Mouse (Mus musculus): ENCODE data around the gene Dnm3. TPM values are rescaled to one million over a fixed set of nuclear protein-coding genes. Genes with fewer than 3 reads are reported as not detected.

Dnm3 gene
- polyA plus RNA-seq, 1 experiment, result not detected

DNA sequence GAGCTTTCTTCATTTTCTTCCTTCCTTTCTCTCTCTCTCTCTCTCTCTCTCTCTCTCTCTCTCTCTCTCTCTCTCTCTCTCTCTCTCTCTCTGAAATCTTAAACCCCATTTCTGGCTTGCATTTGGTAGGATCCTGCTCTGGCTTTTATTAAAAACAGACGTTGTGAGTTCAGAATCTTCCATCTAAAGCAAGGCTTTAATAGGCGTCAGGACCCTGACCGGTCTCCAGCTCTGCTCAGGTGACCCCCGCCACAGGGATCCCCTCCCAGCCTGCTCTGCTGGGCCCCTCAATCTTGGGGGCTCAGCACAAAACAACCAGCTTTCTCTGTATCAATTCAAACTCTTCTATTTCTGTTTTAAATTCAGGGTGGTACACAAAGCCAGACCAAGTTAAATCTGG is 469.6 kb downstream of the Dnm3 start:
- 84% methylated on average over 4 of the region's 4 CpGs for WGBS
- Histone ChIP-seq H3K4me3 (ENCODE audit: insufficient read depth, low read depth, low read length) (no peak overlapping the region), H3K27ac (ENCODE audit: insufficient read depth, low read depth, low read length) (no peak overlapping the region), H3K4me1 (ENCODE audit: control insufficient read depth, insufficient read depth, low read length) (no peaks in the 10 kb centered on the region)
- TF ChIP-seq CTCF (IDR thresholded peaks at IDR 0.05; ENCODE audit: insufficient read depth, low read depth, low read length) (no peak), POLR2A (IDR thresholded peaks at IDR 0.05; ENCODE audit: insufficient read depth, low read depth, low read length) (no peak)

DNA sequence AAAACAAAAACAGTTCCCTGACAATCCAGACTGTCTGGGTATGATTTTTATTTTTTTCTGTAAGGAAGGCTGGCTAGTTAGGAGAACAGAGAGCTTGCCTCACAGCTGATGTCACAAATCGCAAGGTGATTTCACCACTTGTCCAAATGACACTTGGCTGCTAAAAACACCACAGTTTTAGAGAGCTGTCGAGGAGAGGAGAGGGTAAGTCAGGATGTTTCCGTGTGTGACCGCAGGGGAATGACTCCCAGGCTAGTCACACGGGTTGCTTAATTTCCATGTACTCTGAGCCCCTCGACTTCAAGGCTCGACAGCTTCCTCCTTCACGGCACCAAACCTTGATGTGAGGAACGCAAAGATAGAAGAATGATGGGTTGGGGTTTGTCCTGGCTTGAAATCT is 471.7 kb downstream of the Dnm3 start:
- TF ChIP-seq POLR2A (IDR thresholded peaks at IDR 0.05; ENCODE audit: insufficient read depth, low read depth, low read length) (no peak), CTCF (IDR thresholded peaks at IDR 0.05; ENCODE audit: insufficient read depth, low read depth, low read length) (no peak)
- Histone ChIP-seq H3K27ac (ENCODE audit: insufficient read depth, low read depth, low read length) (no peak overlapping the region), H3K4me1 (ENCODE audit: control insufficient read depth, insufficient read depth, low read length) (no peaks in the 10 kb centered on the region), H3K4me3 (ENCODE audit: insufficient read depth, low read depth, low read length) (no peak overlapping the region)
- WGBS, result 91% methylated on average over 9 of the region's 9 CpGs

DNA sequence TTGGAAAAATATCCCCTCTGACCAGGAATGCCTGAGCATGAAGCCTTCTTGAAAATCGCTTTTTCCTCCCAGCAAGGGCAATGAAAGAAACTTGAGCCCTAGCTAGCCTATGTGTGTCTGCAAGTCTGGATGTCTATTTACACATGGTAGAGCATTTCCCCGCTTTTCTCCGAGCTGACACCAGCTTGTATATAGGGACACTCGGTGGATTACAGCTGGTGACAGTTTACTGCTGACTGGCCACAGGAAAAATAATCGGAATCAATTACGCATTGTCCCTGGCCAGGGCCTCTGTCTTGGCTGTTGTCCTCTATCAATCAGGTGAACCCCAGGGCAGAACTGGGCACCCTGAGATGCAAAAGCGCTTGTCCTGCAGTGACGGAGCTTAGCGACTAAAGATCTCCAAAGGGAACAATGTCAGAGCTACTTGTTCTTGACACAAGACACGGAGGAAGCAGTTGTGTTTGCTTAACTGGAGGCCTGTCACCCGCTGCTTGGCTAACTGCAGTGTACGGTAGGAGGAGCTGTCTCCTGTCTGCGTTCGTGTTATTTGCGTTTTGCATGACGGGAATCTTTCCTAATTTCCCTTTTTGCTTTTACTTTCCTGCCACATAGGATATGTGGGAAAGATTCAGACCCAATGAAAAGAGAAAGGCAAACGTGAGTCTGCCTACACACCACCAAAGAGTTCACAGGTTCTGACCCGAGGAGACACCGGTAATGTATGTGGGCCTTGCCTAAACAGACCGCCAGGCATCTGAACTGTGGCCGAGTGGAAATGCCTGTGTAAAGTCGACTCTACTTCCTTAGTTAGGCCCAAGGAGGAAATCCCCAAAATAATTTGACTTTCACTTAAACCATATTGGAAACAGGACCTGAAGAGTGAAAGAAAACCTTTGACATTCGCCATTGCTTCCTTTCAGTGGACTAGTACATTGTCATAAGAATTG is 472.7 kb downstream of the Dnm3 start:
- Histone ChIP-seq H3K27ac (ENCODE audit: insufficient read depth, low read depth, low read length) (no peak overlapping the region), H3K4me3 (ENCODE audit: insufficient read depth, low read depth, low read length) (no peak overlapping the region), H3K4me1 (ENCODE audit: control insufficient read depth, insufficient read depth, low read length) (no peaks in the 10 kb centered on the region)
- WGBS, result 76% methylated on average over 23 of the region's 23 CpGs
- TF ChIP-seq CTCF (IDR thresholded peaks at IDR 0.05; ENCODE audit: insufficient read depth, low read depth, low read length) (no peak), POLR2A (IDR thresholded peaks at IDR 0.05; ENCODE audit: insufficient read depth, low read depth, low read length) (no peak)

DNA sequence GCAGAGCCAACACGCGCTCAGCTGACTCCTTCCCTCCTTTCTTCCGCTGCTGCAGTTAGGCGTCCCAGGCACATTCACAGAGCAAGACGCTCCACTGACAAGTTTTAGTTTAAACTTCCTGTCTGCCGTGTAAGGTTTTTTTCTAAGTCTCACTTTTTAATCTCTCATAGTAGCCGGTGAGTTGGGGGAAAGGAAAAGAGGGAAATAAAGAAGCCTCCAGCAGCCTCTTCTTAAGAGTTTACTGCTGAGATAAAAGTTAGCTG is 473.4 kb downstream of the Dnm3 start:
- TF ChIP-seq POLR2A (IDR thresholded peaks at IDR 0.05; ENCODE audit: insufficient read depth, low read depth, low read length) (no peak), CTCF (IDR thresholded peaks at IDR 0.05; ENCODE audit: insufficient read depth, low read depth, low read length) (no peak)
- 65% methylated on average over 7 of the region's 7 CpGs for WGBS
- no peak overlapping the region for H3K27ac ChIP-seq (ENCODE audit: insufficient read depth, low read depth, low read length)
- no peaks in the 10 kb centered on the region for H3K4me1 ChIP-seq (ENCODE audit: control insufficient read depth, insufficient read depth, low read length)
- no peak overlapping the region for H3K4me3 ChIP-seq (ENCODE audit: insufficient read depth, low read depth, low read length)

DNA sequence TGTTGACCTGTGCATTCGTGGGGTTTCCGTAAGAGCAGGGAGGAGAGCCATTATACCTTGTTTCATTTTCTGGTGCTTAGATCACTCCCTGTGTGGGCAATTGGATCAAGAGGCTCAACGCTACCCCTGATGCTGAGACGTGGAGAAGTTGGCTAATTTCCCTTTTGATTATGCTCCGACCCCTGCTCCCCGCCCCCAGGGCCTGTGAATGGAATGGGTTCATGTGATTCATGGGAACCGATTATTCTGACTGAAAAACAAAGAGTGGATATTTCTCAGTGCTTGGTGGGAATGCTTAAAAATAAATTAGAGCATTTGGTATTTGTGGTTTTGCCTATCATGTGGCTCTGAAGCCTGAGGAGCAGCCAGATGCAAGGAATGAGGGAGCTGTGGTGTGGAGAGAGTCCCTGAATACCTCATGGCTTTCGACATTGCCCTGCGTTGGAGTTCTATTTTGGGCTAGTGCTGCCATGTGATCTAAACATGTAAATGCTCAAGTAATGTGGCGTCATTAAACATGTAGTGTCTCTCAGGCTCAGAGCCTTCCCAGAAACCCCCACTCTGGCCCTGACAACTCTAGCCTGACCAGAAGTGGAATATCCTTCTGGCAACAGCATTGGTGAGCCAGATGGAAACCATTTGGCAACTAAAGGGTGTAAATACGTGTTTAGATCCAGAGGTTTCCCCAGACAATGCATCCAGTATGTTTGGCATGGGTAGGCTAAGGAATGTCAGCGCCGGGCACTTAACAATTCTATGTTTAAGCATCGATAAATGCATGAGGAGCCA is 473.9 kb downstream of the Dnm3 start:
- no peak for TF ChIP-seq CTCF (IDR thresholded peaks at IDR 0.05; ENCODE audit: insufficient read depth, low read depth, low read length)
- TF ChIP-seq POLR2A (IDR thresholded peaks at IDR 0.05; ENCODE audit: insufficient read depth, low read depth, low read length), result no peak
- Histone ChIP-seq H3K4me3 (ENCODE audit: insufficient read depth, low read depth, low read length) (no peak overlapping the region), H3K4me1 (ENCODE audit: control insufficient read depth, insufficient read depth, low read length) (no peaks in the 10 kb centered on the region), H3K27ac (ENCODE audit: insufficient read depth, low read depth, low read length) (no peak overlapping the region)
- 55% methylated on average over 14 of the region's 14 CpGs for WGBS

DNA sequence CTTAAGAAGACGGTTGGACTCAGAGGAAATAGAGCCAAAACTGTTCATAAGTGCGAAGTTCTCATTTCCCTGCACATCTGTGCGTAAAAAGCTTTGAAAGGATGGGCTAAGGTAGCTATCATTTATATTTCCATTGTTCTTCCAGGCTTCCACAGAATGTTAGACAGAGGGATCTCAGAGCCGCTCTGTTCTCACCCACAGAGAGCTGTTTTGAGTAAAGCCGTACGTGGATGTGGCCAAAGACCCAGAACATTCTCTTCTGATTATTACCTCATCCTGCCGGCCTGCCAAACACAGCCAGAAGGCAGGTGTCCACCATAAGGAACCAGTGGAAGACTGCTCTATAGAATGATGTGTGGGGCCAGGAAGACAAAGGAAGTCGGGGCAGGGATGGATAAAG is 476.5 kb downstream of the Dnm3 start:
- no peak overlapping the region for H3K27ac ChIP-seq (ENCODE audit: insufficient read depth, low read depth, low read length)
- H3K4me1 ChIP-seq (ENCODE audit: control insufficient read depth, insufficient read depth, low read length), result no peaks in the 10 kb centered on the region
- TF ChIP-seq CTCF (IDR thresholded peaks at IDR 0.05; ENCODE audit: insufficient read depth, low read depth, low read length) (no peak), POLR2A (IDR thresholded peaks at IDR 0.05; ENCODE audit: insufficient read depth, low read depth, low read length) (no peak)
- no peak overlapping the region for H3K4me3 ChIP-seq (ENCODE audit: insufficient read depth, low read depth, low read length)
- 79% methylated on average over 8 of the region's 8 CpGs for WGBS

DNA sequence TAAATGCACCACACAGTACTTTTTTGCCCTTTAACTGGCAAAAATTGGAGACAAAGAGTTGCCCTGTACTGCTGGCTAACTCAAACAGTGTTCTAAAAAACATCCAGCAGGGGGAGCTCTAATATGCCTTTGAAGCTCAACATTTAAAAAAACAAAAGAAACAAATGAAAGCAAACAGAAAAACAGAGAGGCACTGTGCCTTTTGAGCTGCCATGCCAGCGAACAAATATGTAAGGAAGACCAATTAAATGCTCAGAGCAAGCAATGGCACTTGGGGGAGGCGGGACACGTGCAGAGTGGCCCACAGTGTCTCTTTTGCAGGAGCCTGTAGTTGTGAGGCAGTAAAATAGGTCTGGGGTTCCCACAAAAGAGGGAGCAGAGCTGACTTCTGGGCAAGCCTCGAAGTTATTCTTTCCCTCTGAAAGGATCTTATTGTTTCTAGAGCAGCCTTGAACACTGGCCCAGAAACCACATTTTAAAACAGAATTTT is 477.9 kb downstream of the Dnm3 start:
- TF ChIP-seq POLR2A (IDR thresholded peaks at IDR 0.05; ENCODE audit: insufficient read depth, low read depth, low read length) (no peak), CTCF (IDR thresholded peaks at IDR 0.05; ENCODE audit: insufficient read depth, low read depth, low read length) (no peak)
- 5% methylated on average over 4 of the region's 4 CpGs for WGBS
- H3K27ac ChIP-seq (ENCODE audit: insufficient read depth, low read depth, low read length), result no peak overlapping the region
- H3K4me1 ChIP-seq (ENCODE audit: control insufficient read depth, insufficient read depth, low read length), result no peaks in the 10 kb centered on the region
- no peak overlapping the region for H3K4me3 ChIP-seq (ENCODE audit: insufficient read depth, low read depth, low read length)

DNA sequence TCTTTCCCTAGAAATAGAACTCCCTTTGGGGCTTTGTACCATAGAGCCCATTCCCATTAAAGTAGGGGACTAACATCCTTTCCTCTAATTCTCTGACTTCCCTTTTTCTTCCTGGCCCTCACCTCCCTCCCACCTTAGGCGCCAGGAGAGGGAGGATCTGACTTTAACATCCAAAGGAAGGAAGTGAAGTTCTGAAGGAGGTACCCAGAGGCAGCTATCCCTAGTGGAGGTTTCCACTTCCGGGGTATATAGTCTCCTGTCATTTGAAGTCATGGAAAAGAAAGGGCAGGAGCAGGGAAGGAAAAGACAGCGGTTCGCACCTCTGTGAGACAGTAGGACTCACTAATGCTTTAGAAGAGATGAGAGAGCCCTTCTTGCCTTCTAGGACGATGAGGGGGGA is 478.5 kb downstream of the Dnm3 start:
- WGBS, result 34% methylated on average over 5 of the region's 5 CpGs
- TF ChIP-seq POLR2A (IDR thresholded peaks at IDR 0.05; ENCODE audit: insufficient read depth, low read depth, low read length) (no peak), CTCF (IDR thresholded peaks at IDR 0.05; ENCODE audit: insufficient read depth, low read depth, low read length) (no peak)
- Histone ChIP-seq H3K4me3 (ENCODE audit: insufficient read depth, low read depth, low read length) (no peak overlapping the region), H3K27ac (ENCODE audit: insufficient read depth, low read depth, low read length) (no peak overlapping the region), H3K4me1 (ENCODE audit: control insufficient read depth, insufficient read depth, low read length) (no peaks in the 10 kb centered on the region)

DNA sequence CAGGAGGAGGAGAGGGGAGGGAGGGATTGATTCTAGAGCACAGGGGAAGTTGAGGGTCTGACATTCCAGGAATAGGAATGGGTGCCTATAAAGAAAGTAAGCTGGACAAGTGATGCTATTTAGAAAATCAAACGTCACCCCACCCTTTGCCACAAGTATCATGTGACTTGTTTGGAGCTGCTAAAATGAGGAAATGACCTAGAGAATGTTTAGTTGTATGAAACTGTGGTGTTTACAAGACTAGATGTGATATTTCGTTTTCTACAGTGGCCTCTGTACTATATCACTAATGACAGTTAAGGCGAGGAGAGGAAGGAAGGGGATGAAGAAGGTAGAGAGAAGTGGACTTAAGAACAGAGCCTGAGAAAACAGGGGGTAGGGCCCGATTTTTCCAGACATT is 479.1 kb downstream of the Dnm3 start:
- Histone ChIP-seq H3K4me1 (ENCODE audit: control insufficient read depth, insufficient read depth, low read length) (no peaks in the 10 kb centered on the region), H3K27ac (ENCODE audit: insufficient read depth, low read depth, low read length) (no peak overlapping the region), H3K4me3 (ENCODE audit: insufficient read depth, low read depth, low read length) (no peak overlapping the region)
- TF ChIP-seq CTCF (IDR thresholded peaks at IDR 0.05; ENCODE audit: insufficient read depth, low read depth, low read length), result no peak
- no peak for TF ChIP-seq POLR2A (IDR thresholded peaks at IDR 0.05; ENCODE audit: insufficient read depth, low read depth, low read length)
- WGBS, result 76% methylated on average over 4 of the region's 4 CpGs

Measured in olfactory bulb, adult 2 months (tissue).